Mouse (Mus musculus) thymus, postnatal 4 days (tissue): ENCODE measurements around the gene Gpc5.

ENCODE experiments used
- DNase-seq: peaks from one replicate; pipeline ENCODE4 v3.0.0; 2021

Gpc5 gene

DNA sequence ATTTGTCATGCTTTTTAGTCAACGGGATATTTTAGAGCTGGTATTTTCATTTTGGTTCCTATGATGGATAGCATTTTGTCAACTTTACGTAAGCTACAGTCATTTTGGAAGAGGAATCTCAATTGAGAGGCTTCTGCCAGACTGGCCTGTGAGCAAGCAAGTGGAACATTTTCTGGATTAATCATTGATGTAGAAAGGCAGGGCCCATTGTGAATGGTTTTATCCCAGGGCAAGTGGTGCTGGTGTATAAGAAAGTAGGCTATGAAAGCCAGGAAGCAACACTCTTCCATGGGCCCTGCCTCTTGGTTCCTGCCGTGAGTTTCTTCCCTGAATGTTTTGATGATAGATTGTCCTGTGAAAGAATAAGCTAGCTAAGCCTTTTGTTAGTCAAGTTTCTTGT lies 777.1 kb downstream of the Gpc5 start:
- DNase-seq: no peak

DNA sequence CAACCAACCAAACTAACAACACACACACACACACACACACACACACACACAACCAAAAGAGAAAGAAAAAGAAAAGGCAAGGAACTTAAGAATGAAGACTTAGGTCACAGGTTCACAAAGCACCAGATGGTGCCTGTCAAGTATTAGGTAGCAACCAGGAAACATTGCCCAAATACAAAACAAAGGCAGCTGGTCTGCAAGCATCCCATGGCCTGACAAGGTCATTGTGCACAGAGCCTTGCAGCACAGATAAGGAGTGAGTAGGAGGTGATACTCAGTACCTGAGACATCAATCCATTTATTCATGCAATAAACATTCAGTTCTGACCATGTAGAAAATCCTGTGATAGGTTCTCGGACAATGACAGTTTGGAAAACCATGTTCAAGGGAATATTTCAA lies 884.0 kb downstream of the Gpc5 start:
- no peak for DNase-seq

DNA sequence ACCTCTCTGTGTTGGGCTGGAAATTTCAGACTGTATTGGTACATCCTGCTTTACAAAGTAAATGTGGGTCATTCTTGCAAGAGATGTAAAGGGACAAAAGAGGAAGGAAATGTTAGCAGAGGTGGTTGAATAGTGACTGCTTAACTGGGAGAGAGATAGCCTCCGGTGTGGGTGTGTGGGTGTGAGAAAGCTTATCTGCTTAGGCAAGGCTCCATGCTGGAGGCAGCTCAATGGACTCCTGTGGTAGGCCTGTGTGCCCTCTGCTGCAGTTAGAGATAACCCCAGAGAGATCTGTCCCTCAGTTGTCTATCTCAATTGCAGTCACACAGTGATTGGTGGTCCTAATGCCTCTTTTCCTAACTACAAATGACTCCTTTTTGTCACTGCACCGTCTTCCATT lies 887.2 kb downstream of the Gpc5 start:
- DNase-seq: no peak

GRCm38 (mm10) chr14:115990764-115991163 lies 898.7 kb downstream of the Gpc5 start:
- DNase-seq: no peak

- DNase-seq: no peak
These were observed 901.6 kb downstream of the Gpc5 start for GRCm38 (mm10) chr14:115993520-115994106.

DNA sequence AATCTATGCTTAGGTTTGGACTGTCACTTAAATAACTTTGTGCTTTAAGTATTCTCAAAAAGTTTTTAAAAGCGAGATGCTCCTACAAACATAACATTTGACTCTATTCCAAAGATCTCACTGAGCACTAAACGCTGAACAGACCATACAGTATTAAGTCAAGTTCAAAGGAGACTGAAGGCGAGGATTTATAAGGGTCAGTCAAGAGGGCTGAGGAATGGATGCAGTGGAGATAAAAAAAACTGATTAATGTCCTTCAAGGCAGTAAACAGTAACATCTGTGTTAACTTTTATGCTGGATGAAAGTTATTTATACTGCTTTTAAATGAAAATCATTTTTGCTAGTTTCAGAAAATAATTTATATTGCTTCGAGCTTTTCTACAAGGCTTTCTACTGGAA lies 906.9 kb downstream of the Gpc5 start:
- no peak for DNase-seq

DNA sequence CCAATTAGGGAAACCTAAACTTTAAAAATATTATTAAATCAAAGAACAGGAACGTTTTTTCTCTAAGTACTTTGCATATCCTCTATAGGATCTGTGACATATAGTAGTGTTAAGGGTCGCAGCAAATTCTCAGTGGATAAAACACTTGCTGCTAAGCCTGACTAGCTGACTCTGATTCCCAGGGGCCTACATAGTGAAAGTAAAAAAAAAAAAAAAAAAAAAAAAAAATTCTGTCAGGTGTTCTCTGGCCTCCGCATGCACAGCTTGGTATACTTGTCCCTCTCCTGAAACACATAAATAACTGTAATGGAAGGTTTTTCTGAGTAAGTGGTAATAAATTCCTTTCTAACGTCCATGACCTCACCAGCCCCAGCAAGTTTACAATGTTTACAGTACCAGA lies 995.0 kb downstream of the Gpc5 start:
- DNase-seq: no peak

DNA sequence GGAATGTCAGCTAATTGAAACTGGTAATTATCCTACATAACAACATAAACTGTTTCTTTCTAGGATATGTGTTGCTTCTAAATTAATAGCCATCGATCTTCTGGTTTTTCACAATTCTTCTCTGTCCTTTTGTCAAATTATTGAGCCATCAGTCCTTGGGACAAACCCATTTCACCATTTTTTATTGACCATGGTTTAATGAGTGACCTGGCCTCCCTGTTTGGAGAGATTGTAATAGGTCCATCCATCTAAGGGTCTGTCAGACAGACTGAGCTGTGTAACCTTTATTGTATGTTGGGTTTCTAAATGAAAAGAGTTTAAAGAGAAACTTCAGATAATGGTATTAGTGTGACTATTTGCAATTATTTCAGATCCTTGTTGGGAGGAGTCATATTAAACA lies 1035.9 kb downstream of the Gpc5 start:
- DNase-seq: no peak

GRCm38 (mm10) chr14:116137330-116137729 lies 1045.3 kb downstream of the Gpc5 start:
- DNase-seq: no peak

GRCm38 (mm10) chr14:116137772-116138171 lies 1045.8 kb downstream of the Gpc5 start:
- no peak for DNase-seq

GRCm38 (mm10) chr14:116162586-116162985 lies 1070.6 kb downstream of the Gpc5 start:
- DNase-seq: no peak

- DNase-seq: no peak
These were observed 1075.4 kb downstream of the Gpc5 start for GRCm38 (mm10) chr14:116167401-116167800.

DNA sequence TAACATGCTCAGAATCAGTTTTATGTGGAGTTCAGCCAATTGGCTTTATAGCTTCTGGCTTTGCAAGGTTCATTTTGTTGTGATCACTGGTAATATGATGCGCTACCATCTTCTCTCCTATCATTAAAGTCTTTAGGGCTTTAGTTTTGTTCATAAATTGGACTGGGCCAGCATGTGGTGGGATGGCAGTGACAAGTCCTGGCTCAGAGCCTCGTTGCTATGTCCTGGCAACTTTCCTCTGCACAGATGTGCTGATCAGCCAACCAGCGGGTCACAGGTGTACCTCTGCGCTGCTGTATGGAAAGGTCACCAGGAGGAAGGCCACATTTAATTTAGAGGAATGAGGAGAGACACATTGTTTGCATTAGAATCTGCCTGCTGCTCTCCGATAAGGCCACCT lies 1077.1 kb downstream of the Gpc5 start:
- DNase-seq: no peak

- no peak for DNase-seq
These were observed 1095.0 kb downstream of the Gpc5 start for GRCm38 (mm10) chr14:116186981-116187380.

DNA sequence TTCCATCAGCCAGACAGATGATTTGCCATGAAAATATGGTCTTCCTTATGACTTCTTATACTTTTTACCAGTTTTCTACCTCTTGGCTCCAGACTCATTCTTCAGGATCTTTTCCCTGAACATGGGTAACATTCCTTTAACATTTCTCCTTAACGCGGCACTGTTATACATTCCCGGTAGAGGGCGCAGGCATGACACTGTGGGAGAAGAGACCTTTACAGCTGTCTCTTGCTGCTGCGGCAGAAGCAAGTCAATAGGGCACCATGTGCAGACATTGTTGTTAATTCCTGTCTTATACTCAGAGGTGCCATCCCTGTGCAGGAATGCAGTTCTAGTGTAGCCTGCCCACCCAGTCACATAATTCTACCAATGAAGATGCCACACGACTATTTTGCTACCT lies 1115.0 kb downstream of the Gpc5 start:
- DNase-seq: peak; percentile 48

DNA sequence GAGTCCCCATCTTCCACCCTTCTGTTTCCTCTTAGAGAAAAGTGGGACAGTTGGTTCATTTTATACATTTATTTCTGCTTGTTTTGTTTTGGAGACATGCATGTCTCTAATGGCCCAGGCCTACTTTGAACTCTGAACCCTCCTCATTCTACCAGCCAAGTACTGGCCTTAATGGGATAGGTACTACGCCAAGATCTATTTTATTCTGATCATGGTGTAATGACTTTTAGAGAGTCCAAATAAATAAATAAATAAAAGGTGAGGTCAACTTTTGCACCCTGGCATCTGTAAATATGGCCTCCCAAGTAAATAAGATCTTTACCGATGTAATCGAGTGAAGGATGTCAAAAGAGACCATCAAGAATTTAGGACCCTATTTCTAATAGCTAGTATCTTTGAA lies 1116.6 kb downstream of the Gpc5 start:
- DNase-seq: no peak

DNA sequence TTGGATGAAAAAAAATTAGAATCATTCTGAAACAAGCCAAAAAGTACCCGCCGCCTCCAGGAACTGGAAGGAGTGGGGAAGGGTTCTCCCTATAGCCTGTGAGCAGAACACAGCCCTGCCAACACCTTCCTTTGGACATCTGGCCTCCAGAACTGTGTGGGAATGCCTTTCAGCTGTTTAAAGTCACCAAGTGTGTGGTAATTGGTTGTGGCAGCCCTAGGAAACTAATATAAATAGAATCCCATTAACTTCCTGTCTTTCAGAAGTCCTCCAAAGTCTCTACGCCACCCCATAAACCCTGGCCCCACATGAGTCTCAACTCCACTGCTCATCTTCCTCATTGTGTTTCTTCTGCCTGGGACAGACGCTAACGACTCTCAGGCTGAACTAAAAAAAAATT lies 1117.0 kb downstream of the Gpc5 start:
- DNase-seq: no peak

DNA sequence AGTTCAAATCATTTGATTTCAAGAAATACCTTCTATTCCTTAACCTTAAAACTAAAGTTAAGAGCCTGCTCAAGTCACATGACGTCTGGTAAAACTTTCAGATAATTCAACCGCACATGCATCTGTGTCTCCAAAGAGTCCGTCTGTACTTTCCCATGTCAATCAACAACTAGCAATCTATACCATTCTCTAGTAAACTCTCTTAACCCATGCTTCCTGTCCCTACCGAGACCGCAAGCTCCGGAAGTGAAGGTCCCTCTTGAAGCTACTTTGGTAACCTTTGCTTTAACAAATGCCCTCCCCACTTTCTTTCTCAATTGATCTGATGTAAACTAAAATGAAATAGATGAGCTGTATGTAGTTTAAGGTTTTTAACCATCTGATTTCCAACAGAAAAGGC lies 1118.3 kb downstream of the Gpc5 start:
- DNase-seq: peak; percentile 10

DNA sequence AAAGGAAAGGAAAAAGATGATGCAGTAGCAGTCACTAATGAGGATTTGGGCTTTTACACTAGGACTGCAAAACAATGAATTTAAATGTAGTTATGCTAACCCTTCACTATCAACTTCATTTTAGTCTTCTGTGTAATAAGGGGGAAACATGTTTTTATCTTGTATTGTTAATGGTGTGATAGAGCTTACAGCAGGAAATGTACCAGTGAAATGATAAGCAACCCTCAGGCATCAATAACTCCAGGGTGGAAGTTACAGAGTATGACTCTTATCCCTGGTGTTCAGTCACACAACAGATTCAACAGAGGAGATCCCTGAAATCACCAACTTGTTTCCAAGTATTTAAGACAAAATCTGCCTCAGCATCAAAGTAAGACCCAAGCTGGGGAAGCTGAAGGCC lies 1120.0 kb downstream of the Gpc5 start:
- no peak for DNase-seq

DNA sequence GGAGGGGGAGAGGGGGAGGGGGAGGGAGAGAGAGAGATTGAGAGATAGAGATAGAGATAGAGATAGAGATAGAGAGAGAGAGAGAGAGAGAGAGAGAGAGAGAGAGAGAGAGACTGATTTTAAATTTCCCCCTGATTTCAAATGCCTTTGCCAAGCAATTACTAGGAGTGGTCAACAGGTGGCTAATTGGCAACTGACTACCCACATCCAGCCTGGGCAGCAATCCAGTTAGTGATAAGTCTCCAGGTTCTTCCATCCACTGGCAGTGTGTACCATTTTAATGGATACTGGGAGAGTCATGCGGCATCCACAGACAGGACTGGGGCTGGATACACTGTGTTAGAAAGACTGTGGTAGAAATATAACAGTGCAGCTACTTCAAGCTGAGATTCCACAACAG lies 1166.1 kb downstream of the Gpc5 start:
- DNase-seq: no peak

DNA sequence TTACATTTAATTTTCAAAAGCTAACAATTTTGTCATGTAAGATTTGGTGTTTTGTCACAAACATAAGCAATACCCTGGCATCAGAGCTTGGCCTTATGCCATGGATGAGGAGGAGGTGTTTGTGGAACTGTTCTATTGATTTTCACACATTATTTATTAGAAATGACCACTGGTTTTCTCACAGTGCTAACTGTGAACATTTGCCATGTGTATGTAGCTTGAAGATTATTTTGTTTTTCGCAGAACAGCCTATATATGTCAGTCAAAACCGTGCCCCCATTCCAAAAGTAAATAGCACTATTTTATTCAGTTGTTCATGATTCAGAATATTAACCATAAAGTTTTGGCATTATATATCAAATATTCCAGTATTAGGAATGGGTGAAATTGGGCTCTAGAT lies 1216.5 kb downstream of the Gpc5 start:
- DNase-seq: no peak

DNA sequence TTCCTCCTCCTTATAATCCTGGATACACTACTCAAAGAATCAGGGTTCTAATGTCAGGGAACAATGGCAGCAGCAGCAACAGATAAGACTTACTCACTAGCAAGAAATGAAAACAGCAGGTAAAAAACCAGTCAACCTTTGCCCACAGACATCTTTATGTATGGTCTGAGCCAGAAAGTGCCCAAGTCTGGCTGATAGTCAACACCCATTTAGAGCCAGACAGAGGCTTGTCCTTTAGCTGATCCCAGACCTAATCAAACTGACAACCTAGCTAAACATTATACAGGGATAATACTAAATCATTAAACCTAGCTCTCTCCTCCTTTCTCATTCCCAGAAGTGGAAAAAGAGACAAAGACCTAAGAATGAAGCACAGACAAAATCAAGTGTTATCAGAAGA lies 1225.5 kb downstream of the Gpc5 start:
- no peak for DNase-seq

- no peak for DNase-seq
These were observed 1244.2 kb downstream of the Gpc5 start for GRCm38 (mm10) chr14:116336182-116336581.

GRCm38 (mm10) chr14:116338395-116338794 lies 1246.4 kb downstream of the Gpc5 start:
- DNase-seq: no peak

DNA sequence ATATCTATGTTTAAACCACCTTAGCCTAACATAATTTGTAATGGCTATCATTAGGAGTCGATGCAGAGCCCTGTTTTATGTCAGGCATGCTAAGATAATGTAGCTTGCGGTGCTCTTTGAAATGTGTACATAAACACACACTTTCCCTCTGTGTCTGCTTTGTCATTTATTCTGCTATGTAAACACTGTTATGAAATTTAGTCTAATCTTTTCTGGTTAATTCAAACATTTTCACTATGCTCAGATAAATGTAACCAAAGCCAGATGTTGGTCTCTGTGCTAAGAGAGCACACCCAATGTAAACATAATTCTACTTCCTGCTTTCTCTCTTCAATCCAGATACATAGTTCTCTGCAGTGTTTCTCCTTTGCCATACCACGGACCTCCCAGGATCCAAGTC lies 1256.5 kb downstream of the Gpc5 start:
- DNase-seq: no peak

DNA sequence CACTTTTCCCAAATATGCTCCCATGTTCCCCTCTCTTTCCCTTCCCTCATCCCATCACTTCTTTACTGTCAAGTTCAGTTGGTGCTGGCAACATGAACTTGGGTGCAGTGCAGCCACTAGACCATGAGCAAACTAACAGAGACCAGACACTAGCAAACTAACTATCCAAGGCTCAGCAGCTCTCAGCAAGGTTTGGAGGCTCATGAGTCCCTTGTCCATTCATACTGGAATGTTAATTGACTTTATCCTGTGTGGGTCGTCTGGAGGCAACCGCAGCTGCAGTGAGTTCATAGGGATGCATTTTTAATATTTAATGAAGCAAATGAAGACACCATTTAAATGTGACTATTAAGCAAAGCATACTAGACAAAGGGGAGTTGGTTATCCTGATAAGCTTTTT lies 1292.6 kb downstream of the Gpc5 start:
- no peak for DNase-seq
